Mouse (Mus musculus) G1E (cell line): ENCODE measurements at regions not wholly inside any gene's neighbourhood (a gene's known extent, or its start where the extent isn't known, plus 50 kb on each side); places are given as distances from the start of the nearest gene placed in this dataset.

Experiments
- CTCF ChIP-seq: IDR thresholded peaks from 2 replicates; pipeline ENCODE4 v1.5.1; 2012; ENCODE audit warnings: low read depth, low read length, inconsistent platforms, mixed read lengths
- GATA1 ChIP-seq: IDR thresholded peaks from 2 replicates; pipeline ENCODE4 v1.6.1; 2012; ENCODE audit warnings: borderline replicate concordance, low read length, inconsistent platforms, mixed read lengths
- POLR2AphosphoS5 ChIP-seq: IDR thresholded peaks from 2 replicates; pipeline ENCODE4 v1.6.1; 2012; ENCODE audit warnings: low read depth, low read length, inconsistent platforms; ENCODE audit not compliant: insufficient replicate concordance
- TAL1 ChIP-seq: conservative IDR thresholded peaks from 2 replicates; pipeline ENCODE4 v1.6.1; 2012; ENCODE audit warnings: low read depth, low read length, inconsistent platforms, mixed read lengths

DNA sequence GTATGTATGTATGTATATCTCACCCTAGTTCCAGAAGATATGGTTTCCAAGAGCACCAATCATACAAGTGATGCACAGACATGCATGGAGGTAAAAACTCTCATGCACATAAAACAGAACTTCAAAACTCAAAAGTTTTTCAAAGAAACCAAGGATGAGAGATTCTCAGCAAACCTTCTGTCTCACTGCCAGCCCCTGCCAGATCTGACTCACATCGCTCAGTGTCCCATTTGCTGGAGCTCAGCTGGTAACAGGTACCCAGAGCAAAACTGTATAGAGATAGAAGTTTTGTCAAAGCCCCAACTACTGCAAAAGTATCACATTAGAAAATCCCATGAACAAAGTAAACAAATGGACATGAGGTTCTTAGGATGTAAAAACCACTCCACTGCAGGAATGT, 337.0 kb downstream of the 1190002N15Rik start:
- TF ChIP-seq CTCF (no peak), GATA1 (no peak), TAL1 (no peak), POLR2AphosphoS5 (no peak)
